Mouse (Mus musculus): ENCODE data around the gene Robo2.

The Robo2 gene

GRCm38 (mm10) chr16:74411481-74412251 lies at the start of gene Robo2:
Gene Robo2, minus strand, starts transcription at chr16:74411825.
- peak; percentile 80 for DNase-seq (ENCODE audit: extremely low spot score)

- DNase-seq (ENCODE audit: extremely low spot score), result no peak
Observed at GRCm38 (mm10) chr16:74458138-74458537, 46.5 kb upstream of the Robo2 start.

GRCm38 (mm10) chr16:74457736-74458135 lies 46.1 kb upstream of the Robo2 start:
- no peak for DNase-seq (ENCODE audit: extremely low spot score)

DNA sequence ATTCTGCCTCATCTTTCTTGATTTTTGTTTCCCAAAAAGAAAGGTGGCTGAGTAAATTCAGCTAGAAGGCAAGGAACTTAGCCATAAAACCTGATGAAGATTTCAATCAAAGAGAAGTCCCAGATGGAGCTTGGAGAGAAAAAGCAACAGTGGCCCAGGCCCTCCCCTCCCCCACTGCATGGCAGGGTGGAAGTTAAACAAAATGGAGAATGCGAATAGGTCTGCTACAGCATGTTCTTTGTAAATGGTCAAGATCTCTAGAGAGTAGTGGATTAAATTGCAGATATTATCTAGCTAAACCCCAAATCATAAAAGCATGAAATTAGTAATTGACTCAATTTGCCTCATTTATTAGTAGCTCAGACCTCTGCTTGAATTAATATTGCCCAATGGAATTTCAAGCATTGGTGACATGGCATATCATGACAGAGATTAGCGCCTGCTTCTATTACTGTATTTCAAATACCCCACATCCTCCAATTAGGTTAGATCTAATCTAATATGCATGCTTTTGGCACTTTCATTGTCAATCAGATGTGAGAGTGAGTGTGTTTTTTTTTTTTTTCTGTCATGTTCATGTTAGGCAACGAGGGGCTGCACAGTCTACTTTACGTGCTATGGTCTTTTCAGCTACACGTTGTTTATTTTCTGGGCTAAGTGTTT lies 45.3 kb upstream of the Robo2 start:
- peak; percentile 19 for DNase-seq (ENCODE audit: extremely low spot score)

GRCm38 (mm10) chr16:74455179-74455578 lies 43.6 kb upstream of the Robo2 start:
- no peak for DNase-seq (ENCODE audit: extremely low spot score)

DNA sequence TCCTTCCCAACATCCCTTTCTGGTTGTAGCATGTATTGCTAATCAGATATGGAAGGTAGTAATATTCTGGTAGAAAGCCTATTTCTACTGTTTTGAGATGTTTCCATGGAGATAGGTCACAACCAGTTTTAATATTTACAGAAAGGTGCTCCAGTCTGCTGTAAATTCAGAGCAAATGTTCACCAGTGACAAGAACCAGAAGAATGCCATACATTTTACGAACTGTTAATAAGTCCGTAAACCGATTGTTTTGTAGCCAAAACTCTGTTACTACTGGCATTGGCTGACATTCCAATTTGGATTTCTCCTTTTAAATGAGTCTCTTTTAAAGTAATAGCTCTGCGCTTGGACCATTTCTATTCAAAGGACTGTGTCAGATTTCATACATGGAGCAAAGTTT lies 36.4 kb upstream of the Robo2 start:
- DNase-seq (ENCODE audit: extremely low spot score), result no peak

DNA sequence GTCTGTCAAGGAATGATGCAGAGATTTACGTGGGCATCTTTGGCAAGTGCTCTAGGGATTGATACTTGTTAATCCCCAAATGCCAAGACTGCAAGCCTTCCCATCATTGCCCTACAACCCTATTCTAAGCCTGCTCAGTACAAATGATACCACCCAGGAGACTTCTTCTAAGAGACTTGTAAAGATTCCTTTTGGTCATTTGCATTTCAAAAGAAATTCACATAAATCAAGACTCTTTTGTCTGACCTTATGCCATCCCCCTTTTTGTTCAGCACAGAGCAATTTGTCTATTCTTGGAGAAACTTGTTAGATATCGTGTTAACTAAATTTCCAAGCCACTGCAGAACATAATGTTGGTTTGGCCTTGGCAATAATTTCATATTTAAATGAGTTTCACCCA lies 15.4 kb upstream of the Robo2 start:
- no peak for DNase-seq (ENCODE audit: extremely low spot score)

GRCm38 (mm10) chr16:74420324-74420723 lies 8.7 kb upstream of the Robo2 start:
- DNase-seq (ENCODE audit: extremely low spot score), result no peak

- DNase-seq (ENCODE audit: extremely low spot score), result peak; percentile 77
Observed at GRCm38 (mm10) chr16:74412471-74413291, 1.1 kb upstream of the Robo2 start.

DNA sequence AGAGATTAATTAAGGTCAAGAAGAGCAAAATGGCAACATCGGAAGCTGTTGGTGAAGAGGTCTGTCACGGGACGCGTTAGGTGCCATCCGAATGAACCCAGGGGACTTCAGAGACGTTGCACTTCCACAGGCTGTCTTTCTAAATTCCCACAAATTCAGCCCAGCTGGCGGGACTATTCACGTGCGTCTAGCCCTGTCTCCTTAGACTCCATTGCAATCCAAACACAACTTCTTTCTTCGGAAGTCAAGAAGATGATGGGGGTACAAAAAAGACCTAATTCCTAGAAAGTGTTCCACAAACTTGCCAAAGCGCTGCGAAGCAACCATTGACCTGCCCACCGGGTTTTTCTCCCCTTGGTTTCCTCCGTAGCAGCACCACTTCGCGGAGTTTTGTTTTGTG lies 604 bp downstream of the Robo2 start:
- no peak for DNase-seq (ENCODE audit: extremely low spot score)

GRCm38 (mm10) chr16:74410125-74410524 lies 1.5 kb downstream of the Robo2 start:
- no peak for DNase-seq (ENCODE audit: extremely low spot score)

GRCm38 (mm10) chr16:74409548-74409947 lies 2.1 kb downstream of the Robo2 start:
- no peak for DNase-seq (ENCODE audit: extremely low spot score)

- no peak for DNase-seq (ENCODE audit: extremely low spot score)
Observed at GRCm38 (mm10) chr16:74408566-74408965, 3.1 kb downstream of the Robo2 start.

- peak; percentile 50 for DNase-seq (ENCODE audit: extremely low spot score)
Observed at GRCm38 (mm10) chr16:74397291-74397690, 14.3 kb downstream of the Robo2 start.

- no peak for DNase-seq (ENCODE audit: extremely low spot score)
Observed at GRCm38 (mm10) chr16:74395678-74396077, 15.9 kb downstream of the Robo2 start.

DNA sequence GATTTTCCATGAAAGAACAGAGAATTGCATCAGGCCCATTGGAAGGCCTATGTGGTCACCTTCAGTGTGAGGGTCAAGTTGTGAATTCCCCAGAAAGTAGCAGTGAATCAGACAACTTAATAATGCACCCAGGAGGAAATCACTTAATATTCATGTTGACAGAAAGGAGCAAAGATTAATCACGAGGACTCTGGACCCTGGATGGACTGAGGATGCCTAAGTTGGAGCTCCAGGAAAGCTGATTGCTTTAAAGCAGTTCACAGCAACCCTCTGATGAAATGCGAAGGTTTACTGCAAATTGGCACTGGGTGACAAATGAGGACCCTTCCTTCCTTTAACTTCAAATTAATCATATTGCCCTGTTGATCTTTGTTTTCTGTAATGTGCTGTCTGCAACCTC lies 32.2 kb downstream of the Robo2 start:
- DNase-seq (ENCODE audit: extremely low spot score), result no peak

- no peak for DNase-seq (ENCODE audit: extremely low spot score)
Observed at GRCm38 (mm10) chr16:74375342-74375940, 36.2 kb downstream of the Robo2 start.

DNA sequence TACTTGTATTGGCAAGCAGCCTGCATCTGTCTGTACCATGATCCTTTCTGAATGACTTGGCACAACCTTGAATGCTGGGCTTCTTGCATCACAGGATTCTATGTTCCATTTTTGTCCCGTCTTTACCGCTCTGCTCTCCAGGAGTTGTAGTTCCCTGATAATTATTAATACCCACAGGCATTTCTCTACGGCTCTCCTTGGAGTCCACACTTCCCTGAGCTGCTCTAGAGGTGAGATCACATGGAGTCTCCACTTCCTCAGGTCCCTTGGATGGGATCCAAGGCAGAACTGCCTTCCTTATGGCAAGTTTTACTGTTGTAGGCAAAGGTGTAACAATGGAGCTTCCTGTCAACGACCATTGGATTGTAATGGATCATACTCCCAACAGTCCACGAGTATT lies 37.1 kb downstream of the Robo2 start:
- no peak for DNase-seq (ENCODE audit: extremely low spot score)

- DNase-seq (ENCODE audit: extremely low spot score), result no peak
Observed at GRCm38 (mm10) chr16:74373407-74373806, 38.2 kb downstream of the Robo2 start.

DNA sequence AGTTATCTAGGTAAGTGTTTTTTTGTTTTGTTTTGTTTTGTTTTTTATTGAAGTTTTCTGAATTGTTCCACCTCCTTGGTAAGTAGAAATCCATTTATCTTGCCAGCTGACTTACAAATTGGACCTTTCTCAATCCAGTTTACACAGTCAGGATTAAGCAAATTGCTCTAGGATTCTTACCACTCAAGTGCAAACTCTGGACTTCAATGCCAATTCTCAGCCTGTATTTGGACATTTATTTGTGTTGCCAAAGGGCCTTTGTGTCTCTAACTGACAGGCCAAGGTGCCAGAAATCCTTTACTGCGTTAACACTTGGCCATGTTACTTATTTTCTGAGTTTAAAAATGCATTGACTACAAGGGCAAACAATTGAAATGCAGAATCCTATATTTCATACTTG lies 38.7 kb downstream of the Robo2 start:
- no peak for DNase-seq (ENCODE audit: extremely low spot score)

- DNase-seq (ENCODE audit: extremely low spot score), result no peak
Observed at GRCm38 (mm10) chr16:74348437-74348836, 63.2 kb downstream of the Robo2 start.

- DNase-seq (ENCODE audit: extremely low spot score), result peak; percentile 36
Observed at GRCm38 (mm10) chr16:74338969-74339630, 72.5 kb downstream of the Robo2 start.
